Mouse (Mus musculus) testis, adult 2 months (tissue): ENCODE measurements at regions not wholly inside any gene's neighbourhood (a gene's known extent, or its start where the extent isn't known, plus 50 kb on each side); places are given as distances from the start of the nearest gene placed in this dataset.

Source experiments
- CTCF ChIP-seq: fragments of 200-500 bp; IDR thresholded peaks from 2 replicates; pipeline ENCODE4 v1.5.1; 2012; ENCODE audit warnings: low read depth, mild to moderate bottlenecking, inconsistent platforms, low read length, moderate library complexity; ENCODE audit not compliant: control insufficient read depth, insufficient read depth, insufficient replicate concordance
- POLR2A ChIP-seq: fragments of 200-500 bp; IDR thresholded peaks from 2 replicates; pipeline ENCODE4 v1.6.1; 2012; ENCODE audit warnings: low read depth, mild to moderate bottlenecking, inconsistent platforms, low read length, moderate library complexity; ENCODE audit not compliant: control insufficient read depth

- TF ChIP-seq POLR2A: no peak
- TF ChIP-seq CTCF: no peak
These were observed 287.1 kb downstream of the Mtx2 start for GRCm38 (mm10) chr2:75112751-75113150.
